ENCODE assay signal across 13 mouse cellular contexts in the genomic region with DNA sequence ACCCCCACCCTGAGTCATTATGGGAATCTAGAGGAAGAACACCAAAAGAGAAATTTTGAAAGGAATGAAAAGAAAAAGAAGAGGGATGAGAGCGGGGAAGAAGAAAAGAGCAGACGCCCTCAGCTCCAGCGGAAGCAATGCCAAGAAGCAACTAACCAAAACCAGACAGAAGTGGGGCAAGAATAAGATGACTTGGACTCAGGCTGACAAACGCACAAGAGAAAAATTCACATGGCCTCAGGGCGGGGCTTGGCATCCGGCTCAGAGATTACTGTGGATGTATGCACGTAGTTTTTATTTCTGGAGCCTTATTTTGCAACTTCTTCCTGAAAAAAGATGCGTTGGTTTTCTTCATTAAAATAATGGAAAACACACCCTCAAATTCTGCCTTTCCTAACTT. TPM values are rescaled to one million over a fixed set of nuclear protein-coding genes. Genes with fewer than 3 reads are reported as not detected.
A peak's percentile ranks its signal among the peaks of the same experiment; 100 is the strongest.
DNase-seq lines count a peak whose midpoint lies in the region; ATAC-seq lines count a peak whose summit lies in the region.
"Had no signal": no experiment of that assay in that cellular context is flagged by ENCODE, and none has a peak within 500 bp of the region (broad histone marks: within the 10 kb centered on the region; RNA-seq: fewer than 3 reads in every experiment).

No protein-coding gene starts in this region.

- peak; percentile 9 for DNase-seq in embryo, embryonic 10 days (ENCODE audit: low spot score)
- DNase-seq in embryo, embryonic 11 days = no peak
- DNase-seq in lung, postnatal 25 days (ENCODE audit: low spot score) = no peak
- peak; percentile 13 for DNase-seq in lung, postnatal 36 days
- DNase-seq in ovary, postnatal 10 days (ENCODE audit: low spot score) = no peak
- DNase-seq: adrenal gland, postnatal 25 days; cerebellum, adult 9-11 months; kidney, adult 8-10 months had no signal

- ATAC-seq in lung, embryonic 15.5 days (ENCODE audit: borderline replicate concordance, extremely low read depth, low FRiP score, low TSS enrichment) = no peak
- no peak for ATAC-seq in heart, embryonic 16.5 days (replicated peaks; ENCODE audit: extremely low read depth, insufficient read depth, low FRiP score)
- no peak for ATAC-seq in megakaryocyte, adult 5-6 weeks (ENCODE audit: poor library complexity, severe bottlenecking)
- ATAC-seq: Patski had no signal

- no peaks in the 10 kb centered on the region for H3K36me3 ChIP-seq in lung, embryonic 15.5 days
- no peaks in the 10 kb centered on the region for H3K36me3 ChIP-seq in heart, embryonic 16.5 days (ENCODE audit: control insufficient read depth, insufficient read depth)

- no peaks in the 10 kb centered on the region for H3K27me3 ChIP-seq in lung, embryonic 15.5 days
- no peaks in the 10 kb centered on the region for H3K27me3 ChIP-seq in heart, embryonic 16.5 days (ENCODE audit: control insufficient read depth, insufficient read depth, low read length)
- H3K27me3 ChIP-seq: Patski had no signal

- peaks cover 22% of the 10 kb centered on the region; the same call in 1 of the 2 replicates for H3K4me1 ChIP-seq in lung, embryonic 15.5 days
- H3K4me1 ChIP-seq in heart, embryonic 16.5 days (ENCODE audit: control insufficient read depth, insufficient read depth, low read length) = peaks cover 6% of the 10 kb centered on the region; the same call in 1 of the 2 replicates

- no peak overlapping the region for H3K9ac ChIP-seq in lung, embryonic 15.5 days
- H3K9ac ChIP-seq in heart, embryonic 16.5 days (ENCODE audit: low read length) = no peak overlapping the region

- H3K27ac ChIP-seq in lung, embryonic 15.5 days = peak overlapping the region; percentile 66
- H3K27ac ChIP-seq in heart, embryonic 16.5 days (ENCODE audit: low read length) = peak overlapping the region; percentile 78
- H3K27ac ChIP-seq: left cerebral cortex, adult 2 months had no signal

- no peak overlapping the region for H3K4me3 ChIP-seq in lung, embryonic 15.5 days
- no peak overlapping the region for H3K4me3 ChIP-seq in heart, embryonic 16.5 days (ENCODE audit: low read length)
- H3K4me3 ChIP-seq: left cerebral cortex, adult 2 months had no signal

- H3K9me3 ChIP-seq in lung, embryonic 15.5 days = no peaks in the 10 kb centered on the region
- H3K9me3 ChIP-seq in heart, embryonic 16.5 days (replicated peaks; ENCODE audit: control insufficient read depth, low read length) = no peaks in the 10 kb centered on the region

- WGBS in lung, embryonic 15.5 days = 64% methylated on average over 8 of the region's 8 CpGs
- WGBS in heart, embryonic 16.5 days = 70% methylated on average over 8 of the region's 8 CpGs

- H3K4me2 ChIP-seq in lung, embryonic 15.5 days = no peak overlapping the region
- H3K4me2 ChIP-seq in heart, embryonic 16.5 days (ENCODE audit: low read depth, low read length) = peak overlapping the region; percentile 21; the same call in 1 of the 2 replicates

RNA-seq across cellular contexts. Expression of a gene that starts 41.3 kb away (rescaled TPM):
- 21.6 and 22.7 TPM in 2 replicates for polyA plus RNA-seq in lung, embryonic 15.5 days (2015; fragmentation: Nextera tagmentation; extraction: Ambion mirVana)
- 9.3 and 10.1 TPM in 2 replicates for polyA plus RNA-seq in heart, embryonic 16.5 days (2015; fragmentation: Nextera tagmentation; extraction: Ambion mirVana)
- 5.3 and 7.7 TPM in 2 replicates for total RNA-seq in megakaryocyte, adult 5-6 weeks (2015)
- total RNA-seq in megakaryocyte, adult 5-6 weeks (2017) = 6.6 and 9.8 TPM in 2 replicates

RNA-seq across cellular contexts. Expression of a gene that starts 48.7 kb away (rescaled TPM):
- 10.6 and 11.5 TPM in 2 replicates for polyA plus RNA-seq in lung, embryonic 15.5 days (2015; fragmentation: Nextera tagmentation; extraction: Ambion mirVana)
- 9.3 and 11.1 TPM in 2 replicates for polyA plus RNA-seq in heart, embryonic 16.5 days (2015; fragmentation: Nextera tagmentation; extraction: Ambion mirVana)
- 0.09 and 0.16 TPM in 2 replicates for total RNA-seq in megakaryocyte, adult 5-6 weeks (2015)
- 0.04 and 0.11 TPM in 2 replicates for total RNA-seq in megakaryocyte, adult 5-6 weeks (2017)

Comparison
In these comparisons a context has a peak if more than half of its experiments do, and no peak if none do; other contexts are left out.
1. DNase-seq: peak in embryo, embryonic 10 days (single experiment) and lung, postnatal 36 days (single experiment); none in embryo, embryonic 11 days (single experiment), lung, postnatal 25 days (single experiment) and ovary, postnatal 10 days (single experiment).